Mouse (Mus musculus): ENCODE data around the gene Alas2.

The Alas2 gene

GRCm38 (mm10) chrX:150547239-150547638 is at the start of gene Alas2:
Gene Alas2, plus strand, starts transcription at chrX:150547375.
- CTCF ChIA-PET: no interaction called here

DNA sequence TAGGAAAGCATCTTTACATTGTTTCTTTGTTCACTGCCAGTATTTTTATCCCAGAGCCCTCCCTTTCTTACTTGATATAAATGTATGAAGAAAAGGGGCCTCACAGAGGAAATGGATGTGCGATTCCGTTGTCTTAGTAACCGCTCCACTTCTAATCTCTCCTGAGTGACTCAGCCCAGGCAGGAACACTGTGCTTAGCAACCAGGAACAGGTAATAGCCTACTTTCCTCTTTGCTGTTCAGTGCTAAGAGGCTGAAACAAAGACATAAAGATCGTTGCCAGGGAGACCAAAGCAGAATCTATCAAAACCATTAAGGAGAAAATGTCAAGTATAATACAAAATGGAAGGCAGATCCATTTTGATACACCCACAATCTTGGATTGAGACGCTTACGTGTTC is 38.5 kb upstream of the Alas2 start:
- CTCF ChIA-PET: no interaction called here

- CTCF ChIA-PET: interaction anchor here (0.6 kb wide), 2 partner anchors 144 to 659 kb away, joined by 3 read pairs; no protein-coding TSS in a partner anchor
Observed at GRCm38 (mm10) chrX:150510631-150511030, 36.5 kb upstream of the Alas2 start.

- CTCF ChIA-PET: interaction anchor here (0.6 kb wide), 1 partner anchor 143 kb away, joined by 3 read pairs; no protein-coding TSS in a partner anchor
Observed at GRCm38 (mm10) chrX:150511274-150511673, 35.9 kb upstream of the Alas2 start.

- CTCF ChIA-PET: no interaction called here
Observed at GRCm38 (mm10) chrX:150514127-150514526, 33.0 kb upstream of the Alas2 start.

DNA sequence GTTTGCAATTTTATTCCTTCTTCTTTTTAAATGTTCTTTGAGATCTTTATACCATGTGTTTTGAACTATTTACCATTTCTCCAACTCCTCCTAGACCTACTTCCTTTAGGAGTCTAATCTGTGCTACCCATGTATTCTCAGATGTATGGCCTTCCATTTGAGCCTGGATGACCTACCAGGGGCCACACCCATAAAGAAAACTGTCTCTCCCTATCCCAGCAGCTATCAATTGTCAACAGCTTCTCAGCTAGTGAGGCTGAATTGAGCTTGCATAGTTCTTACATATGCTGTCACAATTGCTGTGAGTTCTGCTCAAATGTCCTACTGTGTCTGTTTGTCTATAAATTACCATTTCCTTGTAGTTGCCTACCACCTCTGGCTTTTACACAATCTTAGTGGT is 31.2 kb upstream of the Alas2 start:
- CTCF ChIA-PET: interaction anchor here (0.6 kb wide), 1 partner anchor 63 kb away, joined by 3 read pairs; no protein-coding TSS in a partner anchor

GRCm38 (mm10) chrX:150516477-150516876 is 30.7 kb upstream of the Alas2 start:
- CTCF ChIA-PET: no interaction called here

DNA sequence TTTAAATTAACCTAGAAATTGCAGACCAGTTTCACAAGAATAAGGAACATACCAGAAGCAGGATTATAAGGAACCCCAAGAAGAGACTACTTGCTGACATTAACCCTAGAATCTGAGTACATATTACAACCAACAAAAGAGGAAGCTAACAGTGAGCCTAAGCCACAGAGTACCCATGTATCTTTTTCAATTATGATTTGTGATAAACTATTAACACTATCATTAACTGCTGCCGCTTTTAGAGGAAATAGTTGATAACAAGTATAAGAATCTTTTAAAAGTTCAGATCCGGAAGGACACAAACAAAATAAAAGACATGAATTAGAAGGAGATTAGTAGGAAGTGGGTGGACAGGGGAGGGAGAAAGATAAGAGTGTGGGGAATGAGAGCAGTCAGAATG is 7.1 kb upstream of the Alas2 start:
- CTCF ChIA-PET: no interaction called here

DNA sequence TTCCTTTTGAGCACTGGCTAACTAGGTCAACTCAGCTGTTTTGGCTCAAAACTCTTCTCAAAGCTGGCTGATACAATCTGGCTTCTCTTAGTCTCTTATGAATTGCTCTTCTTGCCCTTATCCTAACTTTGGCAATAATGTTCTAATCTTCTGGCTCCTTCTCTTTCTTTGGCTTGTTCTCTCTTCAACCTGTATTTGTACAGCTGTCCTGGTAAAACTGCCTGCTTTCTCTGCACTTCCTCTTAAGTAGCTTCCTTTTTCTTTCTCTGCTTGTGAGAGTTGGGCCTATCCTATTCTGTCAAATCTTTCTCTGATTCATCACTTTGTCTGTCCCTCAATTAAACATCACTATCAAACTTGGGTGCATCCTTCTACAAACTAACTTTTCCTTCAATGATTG is 5.5 kb upstream of the Alas2 start:
- CTCF ChIA-PET: no interaction called here

DNA sequence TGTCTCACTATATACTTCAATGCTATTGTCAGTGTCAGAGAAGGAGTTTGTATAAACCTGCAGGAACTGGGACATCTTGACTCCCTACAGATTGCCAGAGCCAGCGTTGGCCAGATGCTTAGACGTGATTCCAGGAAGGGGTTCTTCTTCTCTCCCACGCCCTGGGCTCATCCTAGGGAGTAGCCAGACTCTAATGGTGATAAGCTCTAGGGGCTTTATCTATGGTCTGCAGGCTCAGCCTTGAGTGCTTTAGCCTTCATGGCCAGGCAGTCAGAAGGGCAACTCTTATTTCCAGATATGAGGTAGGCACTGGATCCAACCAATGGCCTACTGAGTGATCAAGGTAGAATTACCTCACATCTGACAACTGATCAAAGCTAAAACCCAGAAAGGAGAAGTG is 2.5 kb downstream of the Alas2 start:
- CTCF ChIA-PET: no interaction called here

DNA sequence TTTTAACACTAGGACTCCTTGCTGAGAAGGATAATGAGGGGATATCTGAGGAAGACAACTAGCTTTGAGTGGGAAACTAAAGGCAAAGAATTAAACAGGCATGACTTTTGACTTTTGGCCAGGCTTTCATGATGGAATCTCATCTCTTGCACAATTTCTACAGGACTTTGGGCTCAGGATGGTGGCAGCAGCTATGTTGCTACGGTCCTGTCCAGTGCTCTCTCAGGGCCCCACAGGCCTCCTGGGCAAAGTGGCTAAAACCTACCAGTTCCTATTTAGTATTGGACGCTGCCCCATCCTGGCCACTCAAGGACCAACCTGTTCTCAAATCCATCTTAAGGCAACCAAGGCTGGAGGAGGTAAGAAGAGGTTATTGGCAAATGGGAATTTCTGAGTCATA is 4.8 kb downstream of the Alas2 start:
- CTCF ChIA-PET: no interaction called here

DNA sequence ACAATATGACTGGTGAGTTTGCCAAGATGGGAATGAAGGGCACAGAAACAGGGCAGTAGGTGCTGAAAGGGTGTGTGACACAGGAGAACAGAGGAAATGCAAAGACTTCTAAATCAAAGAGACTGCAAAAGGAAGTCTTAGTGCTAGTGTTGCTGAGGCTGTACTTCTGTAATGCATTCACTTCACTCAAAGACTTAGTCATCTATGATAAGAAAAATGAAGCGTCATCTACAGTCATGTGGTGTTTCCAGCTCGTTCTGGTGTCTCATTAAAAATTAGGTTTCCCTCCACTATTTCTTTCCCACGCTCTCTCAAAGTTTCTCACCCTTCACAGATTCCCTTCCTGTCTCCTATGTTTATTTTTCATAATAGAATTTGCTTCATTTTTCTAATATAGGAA is 6.9 kb downstream of the Alas2 start:
- CTCF ChIA-PET: no interaction called here

DNA sequence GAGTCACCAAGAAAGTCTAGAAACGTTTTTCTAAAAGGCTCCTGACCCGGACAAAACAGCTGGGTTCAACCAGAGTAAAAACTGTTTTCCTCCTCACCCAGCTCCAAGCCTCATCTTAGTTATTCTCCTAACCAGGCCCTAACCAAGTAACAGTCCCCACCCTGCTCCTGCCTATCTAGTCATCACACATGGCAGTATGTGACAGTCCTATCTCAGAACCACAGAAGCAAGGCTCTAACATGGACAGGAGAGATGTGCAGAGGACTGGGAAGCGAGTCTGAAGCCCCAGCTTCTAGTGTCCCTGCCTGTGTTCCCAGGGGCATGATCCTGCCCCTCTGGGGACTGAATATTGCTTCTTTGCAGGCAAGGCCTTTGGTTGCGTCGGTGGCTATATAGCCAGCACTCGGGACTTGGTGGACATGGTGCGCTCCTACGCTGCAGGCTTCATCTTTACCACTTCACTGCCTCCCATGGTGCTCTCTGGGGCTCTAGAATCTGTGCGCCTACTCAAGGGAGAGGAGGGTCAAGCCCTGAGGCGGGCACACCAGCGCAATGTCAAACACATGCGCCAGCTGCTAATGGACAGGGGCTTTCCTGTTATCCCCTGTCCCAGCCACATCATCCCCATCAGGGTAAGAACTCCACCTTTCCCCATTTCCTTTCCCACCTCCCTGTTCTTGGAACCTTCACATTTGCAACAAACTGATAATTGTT is 17.6 kb downstream of the Alas2 start:
- CTCF ChIA-PET: no interaction called here

DNA sequence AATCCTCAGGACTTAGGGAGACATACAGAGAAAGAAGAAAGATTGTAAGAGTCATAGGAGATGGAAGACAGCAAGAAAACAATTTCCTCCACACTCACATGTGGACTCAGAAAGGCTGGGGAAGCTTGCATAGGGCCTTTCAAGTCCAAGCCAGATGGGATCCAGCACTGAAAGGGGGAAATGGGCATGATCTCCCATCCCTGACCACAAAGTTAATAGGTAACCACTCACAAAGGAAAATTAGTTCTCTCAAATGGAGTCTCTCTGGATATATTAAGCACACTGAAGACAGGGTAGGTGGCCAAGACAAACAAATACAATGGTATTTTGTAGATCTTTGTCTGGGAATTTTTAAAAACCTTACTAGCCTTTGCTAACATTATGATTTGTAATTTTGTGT is 34.7 kb downstream of the Alas2 start:
- CTCF ChIA-PET: no interaction called here

- CTCF ChIA-PET: no interaction called here
Observed at GRCm38 (mm10) chrX:150585116-150585515, 37.9 kb downstream of the Alas2 start.

GRCm38 (mm10) chrX:150588023-150588764 is 41.0 kb downstream of the Alas2 start, which contains the start of gene Pfkfb1:
Gene Pfkfb1, plus strand, starts transcription at chrX:150588229.
- CTCF ChIA-PET: no interaction called here

DNA sequence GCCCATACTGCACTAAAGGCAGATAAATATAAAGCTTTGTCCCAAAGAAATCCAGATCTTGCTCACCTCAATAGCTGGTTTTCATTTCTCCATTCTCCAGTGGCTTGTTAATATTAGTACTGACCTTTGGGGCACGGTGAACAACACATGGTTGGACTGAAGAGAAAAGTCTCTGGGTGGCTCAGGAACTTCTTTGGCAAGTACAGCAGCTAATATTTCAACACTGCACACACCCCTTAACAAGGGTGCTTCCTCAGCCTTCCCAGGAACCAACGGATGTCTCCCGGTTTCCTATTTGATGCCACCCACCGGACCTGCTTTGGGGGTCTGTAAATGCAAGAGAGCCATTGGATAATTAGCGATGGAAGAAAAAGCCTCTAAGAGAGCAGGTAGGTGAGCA is 42.5 kb downstream of the Alas2 start, which contains the start of gene Apex2:
Gene Apex2 (minus strand): TSS at position 173 of the 400 bp plus-strand sequence.
- CTCF ChIA-PET: interaction anchor here (0.6 kb wide), 1 partner anchor 131 kb away, joined by 3 read pairs; the partner anchor contains the start of gene Tmem29

- CTCF ChIA-PET: no interaction called here
Observed at GRCm38 (mm10) chrX:150593266-150594035, 46.3 kb downstream of the Alas2 start.

DNA sequence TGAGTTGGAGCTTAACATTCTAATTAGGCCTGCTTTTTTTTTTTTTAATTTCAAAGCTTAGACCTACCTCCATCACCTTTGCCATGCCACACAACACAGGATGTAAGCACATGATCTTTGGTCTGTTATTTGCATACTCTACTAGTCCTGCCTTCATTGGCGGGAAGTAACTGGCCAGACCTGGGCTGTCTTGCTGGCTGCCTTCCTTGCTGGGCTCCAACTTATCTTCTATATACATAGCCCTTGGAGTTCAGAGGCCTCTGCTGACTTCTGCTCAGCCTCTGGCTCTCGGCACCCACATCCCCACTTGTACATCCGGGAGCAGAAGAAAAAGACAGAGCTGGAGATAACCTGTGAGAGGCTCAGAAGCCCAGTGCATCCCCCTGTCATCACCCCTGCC is 47.0 kb downstream of the Alas2 start:
- CTCF ChIA-PET: no interaction called here

DNA sequence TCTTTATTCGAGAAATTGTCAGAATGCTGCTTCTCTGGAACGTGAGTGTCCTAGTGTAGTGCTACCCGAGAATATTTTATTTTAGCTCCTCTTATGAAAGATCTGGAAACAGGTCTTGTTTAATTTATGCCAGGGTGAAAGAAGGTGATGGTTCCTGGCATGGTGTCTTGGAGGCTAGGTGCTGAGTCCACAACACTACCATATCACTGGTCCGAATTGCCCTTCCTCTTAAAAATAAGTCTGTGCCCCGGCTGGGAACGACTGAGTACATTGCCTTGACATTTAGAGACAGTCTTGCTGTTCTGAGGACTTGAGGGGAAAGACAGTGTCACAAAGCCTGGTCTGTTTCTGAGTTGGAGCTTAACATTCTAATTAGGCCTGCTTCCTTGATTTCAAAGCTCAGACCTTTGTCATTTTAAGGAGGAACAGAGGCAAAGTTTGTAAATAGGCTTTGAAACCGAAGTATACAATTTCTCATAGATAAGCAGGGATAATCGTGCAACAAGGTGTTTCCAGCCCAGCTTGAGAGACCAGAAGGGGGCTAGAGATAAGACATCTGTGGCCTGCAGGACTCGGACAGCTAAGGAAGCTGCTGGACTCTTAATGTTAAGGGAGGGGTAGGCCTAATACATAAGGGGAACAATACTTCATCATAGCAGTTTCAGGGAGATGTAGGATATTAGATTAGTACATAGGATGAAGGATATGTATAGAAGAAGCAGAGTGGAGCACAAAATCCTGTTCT is 48.0 kb downstream of the Alas2 start:
- CTCF ChIA-PET: no interaction called here

DNA sequence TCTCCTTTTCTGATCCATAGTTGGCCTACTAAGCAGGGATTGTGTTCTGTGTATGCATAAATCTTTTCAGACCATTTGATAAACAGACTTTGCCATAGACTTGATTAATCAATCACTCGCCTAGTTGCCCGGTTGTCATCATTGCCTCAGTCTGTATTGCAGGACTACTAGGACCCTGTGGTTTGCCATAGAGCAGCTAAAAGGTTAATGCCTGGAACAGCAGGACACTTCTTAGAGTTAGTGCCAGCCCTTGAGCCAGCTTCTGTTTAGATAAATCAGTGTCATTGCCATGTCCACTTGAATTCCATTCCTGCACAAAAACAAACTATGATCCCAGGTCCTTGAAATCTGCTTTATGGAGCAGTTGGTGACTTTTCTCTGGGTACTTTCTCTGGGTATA is 51.7 kb downstream of the Alas2 start:
- CTCF ChIA-PET: no interaction called here

Measured in spleen, embryonic (tissue).